Mouse (Mus musculus): ENCODE results near the gene Calhm2. TPM values are rescaled to one million over a fixed set of nuclear protein-coding genes. Genes with fewer than 3 reads are reported as not detected.
A peak's percentile ranks its signal among the peaks of the same experiment; 100 is the strongest.

Gene Calhm2
- polyA plus RNA-seq, 1 experiment from 2014 or later: 0.69 TPM

DNA sequence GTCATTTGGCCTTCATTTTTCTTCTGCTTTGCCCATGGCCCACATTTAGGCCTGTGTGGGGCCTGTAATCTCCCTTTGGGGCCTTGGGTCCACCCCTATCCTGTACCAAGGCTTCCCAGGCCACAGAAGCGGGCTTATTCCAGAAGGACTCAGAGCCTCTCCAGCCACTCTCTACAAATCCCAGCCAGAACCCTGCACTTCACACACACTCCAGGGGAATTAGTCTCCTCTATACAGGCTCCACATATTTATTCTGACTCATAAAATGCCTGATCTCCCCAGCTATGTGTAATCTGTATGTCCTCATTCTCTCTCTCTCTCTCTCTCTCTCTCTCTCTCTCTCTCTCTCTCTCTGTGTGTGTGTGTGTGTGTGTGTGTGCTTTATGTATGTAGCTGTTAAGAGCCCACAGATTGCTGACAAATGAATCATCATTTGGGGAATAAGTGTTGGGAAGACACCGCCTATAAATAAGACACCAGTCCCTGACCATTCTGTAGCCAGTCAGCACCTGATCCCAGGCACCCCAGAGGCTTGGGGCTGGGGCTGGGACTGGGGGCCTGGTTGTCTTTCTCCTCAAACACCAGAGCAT lies 38.9 kb upstream of the Calhm2 start:
- WGBS: 75% methylated on average over 2 of the region's 2 CpGs
- Histone ChIP-seq H3K27ac (ENCODE audit: low read depth, low read length) (no peak overlapping the region), H3K9ac (ENCODE audit: low read length) (no peak overlapping the region), H3K9me3 (ENCODE audit: control insufficient read depth, low read length) (no peaks in the 10 kb centered on the region), H3K36me3 (ENCODE audit: control insufficient read depth, insufficient read depth, low read length) (no peaks in the 10 kb centered on the region), H3K4me1 (ENCODE audit: control insufficient read depth, insufficient read depth, low read length) (peaks cover 13% of the 10 kb centered on the region; the same call in 1 of the 2 replicates), H3K27me3 (ENCODE audit: control insufficient read depth, insufficient read depth, low read length) (peaks cover 31% of the 10 kb centered on the region), H3K4me2 (ENCODE audit: low read depth) (no peak overlapping the region), H3K4me3 (ENCODE audit: low read depth, low read length) (no peak overlapping the region)
- ATAC-seq (ENCODE audit: insufficient read depth, low FRiP score, low TSS enrichment): no peak
- no peak for DNase-seq (ENCODE audit: low spot score)

- Histone ChIP-seq H3K9ac (ENCODE audit: low read length) (no peak overlapping the region), H3K4me3 (ENCODE audit: low read depth, low read length) (no peak overlapping the region), H3K4me2 (ENCODE audit: low read depth) (no peak overlapping the region), H3K9me3 (ENCODE audit: control insufficient read depth, low read length) (no peaks in the 10 kb centered on the region), H3K36me3 (ENCODE audit: control insufficient read depth, insufficient read depth, low read length) (no peaks in the 10 kb centered on the region), H3K27ac (ENCODE audit: low read depth, low read length) (no peak overlapping the region), H3K27me3 (ENCODE audit: control insufficient read depth, insufficient read depth, low read length) (peaks cover 26% of the 10 kb centered on the region), H3K4me1 (ENCODE audit: control insufficient read depth, insufficient read depth, low read length) (peaks cover 13% of the 10 kb centered on the region; the same call in 1 of the 2 replicates)
- DNase-seq (ENCODE audit: low spot score): peak; percentile 5
- WGBS: 53% methylated on average over 2 of the region's 2 CpGs
- ATAC-seq (ENCODE audit: insufficient read depth, low FRiP score, low TSS enrichment): no peak
Measured at GRCm38 (mm10) chr19:47175472-47175871, 37.4 kb upstream of the Calhm2 start.

DNA sequence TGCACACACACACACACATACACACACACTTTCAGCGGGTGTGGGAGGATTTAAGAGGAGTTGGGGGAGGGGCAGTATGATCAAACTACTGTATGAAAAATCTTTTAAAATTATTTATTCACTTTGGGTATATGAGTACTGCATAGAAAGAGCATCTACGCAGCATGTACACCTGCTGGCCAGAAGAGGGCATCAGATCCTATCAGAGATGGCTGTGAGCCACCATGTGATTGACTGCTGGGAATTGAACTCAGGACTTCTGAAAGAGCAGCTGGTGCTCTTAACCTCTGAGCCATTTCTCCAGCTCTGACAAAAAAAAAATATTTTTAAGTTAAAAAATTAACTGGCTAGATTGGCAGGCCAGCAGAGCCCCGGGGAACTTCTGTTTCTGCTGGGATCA lies 36.4 kb upstream of the Calhm2 start:
- ATAC-seq (ENCODE audit: insufficient read depth, low FRiP score, low TSS enrichment): no peak
- H3K4me3 ChIP-seq (ENCODE audit: low read depth, low read length): no peak overlapping the region
- H3K9ac ChIP-seq (ENCODE audit: low read length): no peak overlapping the region
- no peaks in the 10 kb centered on the region for H3K36me3 ChIP-seq (ENCODE audit: control insufficient read depth, insufficient read depth, low read length)
- peaks cover 17% of the 10 kb centered on the region for H3K27me3 ChIP-seq (ENCODE audit: control insufficient read depth, insufficient read depth, low read length)
- no peak overlapping the region for H3K4me2 ChIP-seq (ENCODE audit: low read depth)
- no peaks in the 10 kb centered on the region for H3K9me3 ChIP-seq (ENCODE audit: control insufficient read depth, low read length)
- 65% methylated on average over 3 of the region's 3 CpGs for WGBS
- H3K27ac ChIP-seq (ENCODE audit: low read depth, low read length): no peak overlapping the region
- no peak for DNase-seq (ENCODE audit: low spot score)
- peaks cover 8% of the 10 kb centered on the region; the same call in 1 of the 2 replicates for H3K4me1 ChIP-seq (ENCODE audit: control insufficient read depth, insufficient read depth, low read length)

- no peak overlapping the region for H3K9ac ChIP-seq (ENCODE audit: low read length)
- H3K4me3 ChIP-seq (ENCODE audit: low read depth, low read length): no peak overlapping the region
- H3K27me3 ChIP-seq (ENCODE audit: control insufficient read depth, insufficient read depth, low read length): no peaks in the 10 kb centered on the region
- H3K4me1 ChIP-seq (ENCODE audit: control insufficient read depth, insufficient read depth, low read length): no peaks in the 10 kb centered on the region
- no peak overlapping the region for H3K27ac ChIP-seq (ENCODE audit: low read depth, low read length)
- peak overlapping the region; percentile 19 for H3K4me2 ChIP-seq (ENCODE audit: low read depth)
- H3K9me3 ChIP-seq (ENCODE audit: control insufficient read depth, low read length): no peaks in the 10 kb centered on the region
- WGBS: 28% methylated on average over 11 of the region's 11 CpGs
- H3K36me3 ChIP-seq (ENCODE audit: control insufficient read depth, insufficient read depth, low read length): no peaks in the 10 kb centered on the region
- ATAC-seq (ENCODE audit: insufficient read depth, low FRiP score, low TSS enrichment) (no peak), DNase-seq (ENCODE audit: low spot score) (peak; percentile 83)
Measured at GRCm38 (mm10) chr19:47168793-47169412, 30.8 kb upstream of the Calhm2 start.

- H3K4me2 ChIP-seq (ENCODE audit: low read depth): peak overlapping the region; percentile 17
- no peak overlapping the region for H3K9ac ChIP-seq (ENCODE audit: low read length)
- no peak overlapping the region for H3K4me3 ChIP-seq (ENCODE audit: low read depth, low read length)
- no peaks in the 10 kb centered on the region for H3K27me3 ChIP-seq (ENCODE audit: control insufficient read depth, insufficient read depth, low read length)
- H3K4me1 ChIP-seq (ENCODE audit: control insufficient read depth, insufficient read depth, low read length): no peaks in the 10 kb centered on the region
- 11% methylated on average over 13 of the region's 13 CpGs for WGBS
- no peaks in the 10 kb centered on the region for H3K36me3 ChIP-seq (ENCODE audit: control insufficient read depth, insufficient read depth, low read length)
- no peak for ATAC-seq (ENCODE audit: insufficient read depth, low FRiP score, low TSS enrichment)
- DNase-seq (ENCODE audit: low spot score): peak; percentile 64
- no peak overlapping the region for H3K27ac ChIP-seq (ENCODE audit: low read depth, low read length)
- no peaks in the 10 kb centered on the region for H3K9me3 ChIP-seq (ENCODE audit: control insufficient read depth, low read length)
Measured at GRCm38 (mm10) chr19:47168223-47168622, 30.1 kb upstream of the Calhm2 start.

- H3K4me2 ChIP-seq (ENCODE audit: low read depth): no peak overlapping the region
- H3K36me3 ChIP-seq (ENCODE audit: control insufficient read depth, insufficient read depth, low read length): no peaks in the 10 kb centered on the region
- no peak for DNase-seq (ENCODE audit: low spot score)
- no peaks in the 10 kb centered on the region for H3K27me3 ChIP-seq (ENCODE audit: control insufficient read depth, insufficient read depth, low read length)
- H3K4me1 ChIP-seq (ENCODE audit: control insufficient read depth, insufficient read depth, low read length): no peaks in the 10 kb centered on the region
- ATAC-seq (ENCODE audit: insufficient read depth, low FRiP score, low TSS enrichment): no peak
- H3K4me3 ChIP-seq (ENCODE audit: low read depth, low read length): no peak overlapping the region
- H3K27ac ChIP-seq (ENCODE audit: low read depth, low read length): no peak overlapping the region
- 68% methylated on average over 7 of the region's 7 CpGs for WGBS
- H3K9me3 ChIP-seq (ENCODE audit: control insufficient read depth, low read length): no peaks in the 10 kb centered on the region
- no peak overlapping the region for H3K9ac ChIP-seq (ENCODE audit: low read length)
Measured at GRCm38 (mm10) chr19:47167617-47168214, 29.6 kb upstream of the Calhm2 start.

- no peak for DNase-seq (ENCODE audit: low spot score)
- Histone ChIP-seq H3K4me1 (ENCODE audit: control insufficient read depth, insufficient read depth, low read length) (no peaks in the 10 kb centered on the region), H3K4me2 (ENCODE audit: low read depth) (no peak overlapping the region), H3K27me3 (ENCODE audit: control insufficient read depth, insufficient read depth, low read length) (no peaks in the 10 kb centered on the region), H3K36me3 (ENCODE audit: control insufficient read depth, insufficient read depth, low read length) (no peaks in the 10 kb centered on the region), H3K4me3 (ENCODE audit: low read depth, low read length) (no peak overlapping the region), H3K9me3 (ENCODE audit: control insufficient read depth, low read length) (no peaks in the 10 kb centered on the region), H3K9ac (ENCODE audit: low read length) (no peak overlapping the region), H3K27ac (ENCODE audit: low read depth, low read length) (no peak overlapping the region)
- 30% methylated on average over 3 of the region's 3 CpGs for WGBS
- ATAC-seq (ENCODE audit: insufficient read depth, low FRiP score, low TSS enrichment): no peak
Measured at GRCm38 (mm10) chr19:47166758-47167157, 28.7 kb upstream of the Calhm2 start.

- Histone ChIP-seq H3K4me1 (ENCODE audit: control insufficient read depth, insufficient read depth, low read length) (no peaks in the 10 kb centered on the region), H3K4me2 (ENCODE audit: low read depth) (no peak overlapping the region), H3K27ac (ENCODE audit: low read depth, low read length) (no peak overlapping the region), H3K27me3 (ENCODE audit: control insufficient read depth, insufficient read depth, low read length) (no peaks in the 10 kb centered on the region), H3K4me3 (ENCODE audit: low read depth, low read length) (no peak overlapping the region), H3K9ac (ENCODE audit: low read length) (no peak overlapping the region), H3K9me3 (ENCODE audit: control insufficient read depth, low read length) (no peaks in the 10 kb centered on the region), H3K36me3 (ENCODE audit: control insufficient read depth, insufficient read depth, low read length) (no peaks in the 10 kb centered on the region)
- 94% methylated on average over 6 of the region's 6 CpGs for WGBS
- DNase-seq (ENCODE audit: low spot score) (no peak), ATAC-seq (ENCODE audit: insufficient read depth, low FRiP score, low TSS enrichment) (no peak)
Measured at GRCm38 (mm10) chr19:47163176-47163744, 25.2 kb upstream of the Calhm2 start.
